ENCODE assay signal across 20 mouse cellular contexts in the genomic region with DNA sequence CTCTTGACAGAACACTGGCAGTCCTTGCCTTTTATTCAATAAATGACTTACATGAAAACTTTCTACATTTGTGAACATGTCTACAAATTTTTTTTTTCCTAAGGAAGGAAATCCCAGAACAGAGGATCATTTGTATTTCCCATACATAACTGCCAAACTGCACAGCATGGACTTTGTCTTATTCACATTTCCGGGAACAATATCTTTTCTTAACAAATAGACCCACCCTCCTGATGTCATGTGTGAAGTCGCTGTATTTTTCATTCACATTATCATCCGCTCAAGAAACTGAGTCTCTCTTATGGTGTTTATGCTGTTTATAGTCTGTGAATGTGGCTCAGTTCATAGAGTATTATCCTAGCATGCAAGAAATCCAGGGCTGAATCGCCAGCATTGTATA. TPM values are rescaled to one million over a fixed set of nuclear protein-coding genes. Genes with fewer than 3 reads are reported as not detected.
"Had no signal": no experiment of that assay in that cellular context is flagged by ENCODE, and none has a peak within 500 bp of the region (broad histone marks: within the 10 kb centered on the region; RNA-seq: fewer than 3 reads in every experiment).

No protein-coding gene starts in this region.

- H3K27ac ChIP-seq: kidney, embryonic 15.5 days; left cerebral cortex, adult 2 months; liver, embryonic 14.5 days; midbrain, embryonic 12.5 days; midbrain, embryonic 15.5 days; neural tube, embryonic 12.5 days; neural tube, embryonic 15.5 days; stomach, embryonic 15.5 days had no signal

- H3K36me3 ChIP-seq: kidney, embryonic 15.5 days; midbrain, embryonic 12.5 days; midbrain, embryonic 15.5 days; neural tube, embryonic 12.5 days; neural tube, embryonic 15.5 days; stomach, embryonic 15.5 days had no signal

- H3K4me1 ChIP-seq: midbrain, embryonic 15.5 days; neural tube, embryonic 12.5 days; neural tube, embryonic 15.5 days had no signal

- DNase-seq: kidney, adult 11 months; kidney, adult 8-10 months; kidney, postnatal 10 days; kidney, postnatal 36 days; lung, adult 2 months; lung, postnatal 14 days; right cerebral cortex, adult 18-20 months; right cerebral cortex, postnatal 14 days; right cerebral cortex, postnatal 4 days; thymus, adult 18-20 months; thymus, postnatal 36 days had no signal

- H3K27me3 ChIP-seq: kidney, embryonic 15.5 days; midbrain, embryonic 12.5 days; midbrain, embryonic 15.5 days; neural tube, embryonic 12.5 days; neural tube, embryonic 15.5 days; stomach, embryonic 15.5 days had no signal

- ATAC-seq: midbrain, embryonic 15.5 days had no signal

- H3K9me3 ChIP-seq: kidney, embryonic 15.5 days; midbrain, embryonic 12.5 days; midbrain, embryonic 15.5 days; neural tube, embryonic 12.5 days; neural tube, embryonic 15.5 days; stomach, embryonic 15.5 days had no signal

- H3K4me2 ChIP-seq: kidney, embryonic 15.5 days; midbrain, embryonic 12.5 days; midbrain, embryonic 15.5 days; neural tube, embryonic 12.5 days; neural tube, embryonic 15.5 days; stomach, embryonic 15.5 days had no signal

- H3K9ac ChIP-seq: kidney, embryonic 15.5 days; liver, embryonic 14.5 days; midbrain, embryonic 12.5 days; midbrain, embryonic 15.5 days; neural tube, embryonic 12.5 days; neural tube, embryonic 15.5 days; stomach, embryonic 15.5 days had no signal

- H3K4me3 ChIP-seq: kidney, embryonic 15.5 days; left cerebral cortex, adult 2 months; midbrain, embryonic 12.5 days; midbrain, embryonic 15.5 days; neural tube, embryonic 12.5 days; neural tube, embryonic 15.5 days; stomach, embryonic 15.5 days had no signal

RNA-seq across cellular contexts. Expression of gene Siglecg, which starts 54.2 kb away (rescaled TPM):
- total RNA-seq: left cerebral cortex, adult 2 months; left cerebral cortex, postnatal 36 days had no signal
- polyA plus RNA-seq: midbrain, embryonic 12.5 days had no signal
